Mouse (Mus musculus): ENCODE measurements around the gene Rbbp8nl. TPM values are rescaled to one million over a fixed set of nuclear protein-coding genes. Genes with fewer than 3 reads are reported as not detected.

The Rbbp8nl gene
- total RNA-seq, 2 experiments from 2014 or later = not detected

- peak; percentile 81 for DNase-seq
- intact Hi-C loops (cut with DNase I) = loop anchor here (1.0 to 10.0 kb wide), 3 partner anchors 66 to 336 kb away; partner anchors contain the start of gene Adrm1
- TF ChIP-seq CTCF (IDR thresholded peaks at IDR 0.05) = peak; percentile 100; the same call in 1 of the 2 replicates
- Histone ChIP-seq H3K27ac (peak overlapping the region; percentile 65), H3K4me3 (no peak overlapping the region)
These were observed 38.6 kb downstream of the Rbbp8nl start for GRCm38 (mm10) chr2:180250930-180251611.

- DNase-seq = no peak
- no peak for TF ChIP-seq CTCF (IDR thresholded peaks at IDR 0.05)
- intact Hi-C loops (cut with DNase I) = loop anchor here (2.0 kb wide), 1 partner anchor 38 kb away; no protein-coding TSS in a partner anchor
- H3K27ac ChIP-seq = no peak overlapping the region
- H3K4me3 ChIP-seq = no peak overlapping the region
These were observed 40.6 kb downstream of the Rbbp8nl start for GRCm38 (mm10) chr2:180248947-180249660.

GRCm38 (mm10) chr2:180247916-180248315 lies 41.8 kb downstream of the Rbbp8nl start:
- Histone ChIP-seq H3K4me3 (no peak overlapping the region), H3K27ac (no peak overlapping the region)
- no peak for TF ChIP-seq CTCF (IDR thresholded peaks at IDR 0.05)
- DNase-seq = no peak
- intact Hi-C loops (cut with DNase I) = loop anchor here (2.0 kb wide), 1 partner anchor 37 kb away; no protein-coding TSS in a partner anchor

DNA sequence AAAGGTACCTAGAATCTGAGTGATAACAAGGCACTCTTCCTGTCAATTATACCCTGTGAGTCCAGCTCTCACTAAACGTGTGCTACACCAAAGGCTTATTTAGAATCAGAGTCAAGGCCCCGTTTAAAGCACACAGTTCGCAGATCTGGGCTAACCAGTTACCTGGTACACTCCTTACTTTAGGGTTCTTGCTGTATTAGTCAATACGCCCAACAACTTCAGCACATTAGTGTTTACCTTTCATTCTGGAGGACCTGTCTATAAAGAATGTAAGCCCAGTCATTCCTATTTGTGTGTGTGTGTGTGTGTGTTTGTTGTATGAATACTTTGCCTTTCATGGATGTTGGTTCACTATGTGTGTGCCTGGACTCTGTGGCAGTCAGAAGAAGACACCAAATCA lies 46.6 kb downstream of the Rbbp8nl start:
- no peak for TF ChIP-seq CTCF (IDR thresholded peaks at IDR 0.05)
- Histone ChIP-seq H3K4me3 (no peak overlapping the region), H3K27ac (no peak overlapping the region)
- DNase-seq = no peak
- intact Hi-C loops (cut with DNase I) = no loop called here

- DNase-seq = no peak
- intact Hi-C loops (cut with DNase I) = no loop called here
These were observed 51.1 kb downstream of the Rbbp8nl start for GRCm38 (mm10) chr2:180238591-180238990.

DNA sequence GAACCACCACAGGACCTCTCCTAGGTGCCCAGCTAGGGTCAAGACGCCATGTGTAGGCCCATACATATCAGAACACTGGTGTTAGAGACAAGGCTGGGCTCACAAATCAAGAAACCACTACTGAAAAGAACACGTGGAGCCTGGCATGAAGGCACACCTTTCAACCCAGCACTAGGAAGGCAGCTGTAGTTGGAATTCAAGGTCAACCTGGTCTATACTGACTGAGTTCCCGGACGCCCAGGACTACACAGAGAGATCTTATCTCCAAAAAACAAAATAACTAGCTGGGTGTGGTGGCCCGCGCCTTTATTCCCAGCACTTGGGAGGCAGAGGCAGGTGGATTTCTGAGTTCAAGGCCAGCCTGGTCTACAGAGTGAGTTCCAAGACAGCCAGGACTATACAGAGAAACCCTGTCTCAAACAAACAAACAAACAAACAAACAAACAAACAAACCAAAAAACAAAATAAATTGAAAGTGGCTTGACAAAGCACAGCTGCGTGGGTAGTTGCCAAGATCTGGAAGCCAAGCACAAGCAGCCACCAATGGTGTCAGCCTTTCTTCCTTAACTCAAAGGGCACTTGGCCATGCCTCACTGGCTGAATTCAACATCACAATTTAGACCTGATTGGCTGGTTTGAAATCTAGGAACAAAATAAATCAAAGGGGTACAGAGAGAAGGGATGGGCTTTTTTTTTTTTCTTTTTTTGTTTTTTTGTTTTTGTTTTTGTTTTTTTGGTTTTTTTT lies 51.9 kb downstream of the Rbbp8nl start:
- intact Hi-C loops (cut with DNase I) = no loop called here
- no peak for DNase-seq
- no peak overlapping the region for H3K4me3 ChIP-seq
- H3K27ac ChIP-seq = no peak overlapping the region
- no peak for TF ChIP-seq CTCF (IDR thresholded peaks at IDR 0.05)

More at GRCm38 (mm10) chr2:180238591-180238990, 51.1 kb downstream of the Rbbp8nl start:
- TF ChIP-seq CTCF (IDR thresholded peaks at IDR 0.05) = no peak
- H3K27ac ChIP-seq = no peak overlapping the region
- no peak overlapping the region for H3K4me3 ChIP-seq

DNA sequence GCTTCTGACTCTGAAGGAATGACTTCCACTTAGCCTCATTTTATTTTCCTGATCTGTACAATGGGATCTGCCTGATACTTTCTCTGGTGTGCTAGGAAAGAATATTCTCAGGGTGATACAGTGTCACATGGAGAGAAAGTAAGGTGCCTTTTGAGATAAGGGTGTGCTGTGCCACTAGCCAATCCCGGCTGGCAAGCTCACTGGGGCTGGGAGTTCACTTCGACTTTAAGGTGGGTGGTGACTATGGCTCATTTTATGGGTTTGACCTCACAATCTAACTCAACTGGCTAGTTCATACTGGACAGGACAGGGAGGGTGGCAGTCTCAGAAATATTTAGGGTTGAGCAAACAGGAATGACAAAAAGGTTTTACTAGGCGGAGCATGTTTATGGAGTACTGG lies 52.7 kb downstream of the Rbbp8nl start:
- no peak overlapping the region for H3K27ac ChIP-seq
- no peak for DNase-seq
- H3K4me3 ChIP-seq = no peak overlapping the region
- TF ChIP-seq CTCF (IDR thresholded peaks at IDR 0.05) = no peak
- intact Hi-C loops (cut with DNase I) = no loop called here

- no peak for DNase-seq
- no peak for TF ChIP-seq CTCF (IDR thresholded peaks at IDR 0.05)
- H3K4me3 ChIP-seq = no peak overlapping the region
- no peak overlapping the region for H3K27ac ChIP-seq
- intact Hi-C loops (cut with DNase I) = no loop called here
These were observed 53.2 kb downstream of the Rbbp8nl start for GRCm38 (mm10) chr2:180236500-180236899.

- TF ChIP-seq CTCF (IDR thresholded peaks at IDR 0.05) = no peak
- intact Hi-C loops (cut with DNase I) = no loop called here
- Histone ChIP-seq H3K27ac (no peak overlapping the region), H3K4me3 (no peak overlapping the region)
- no peak for DNase-seq
These were observed 53.9 kb downstream of the Rbbp8nl start for GRCm38 (mm10) chr2:180235788-180236187.

DNA sequence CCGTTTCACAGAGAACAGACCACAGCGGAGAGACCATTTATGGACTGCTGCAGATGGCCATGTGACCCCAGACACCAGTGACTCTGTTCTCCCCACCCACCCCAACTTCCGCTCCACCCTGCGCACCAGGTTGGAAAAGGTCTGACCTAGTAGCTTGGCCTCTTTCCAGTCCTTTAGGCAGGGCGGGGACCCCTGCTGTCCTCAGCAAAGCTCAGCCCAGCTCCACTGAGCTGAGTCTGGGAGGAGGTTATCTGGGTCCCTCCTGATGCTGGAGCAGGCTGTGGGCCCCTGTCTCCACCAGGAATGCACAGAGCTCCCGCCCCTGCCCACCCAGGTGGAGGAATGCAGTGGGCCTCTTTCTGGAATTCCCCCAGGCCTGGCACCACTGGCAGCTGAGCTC lies 54.7 kb downstream of the Rbbp8nl start:
- H3K27ac ChIP-seq = no peak overlapping the region
- intact Hi-C loops (cut with DNase I) = no loop called here
- TF ChIP-seq CTCF (IDR thresholded peaks at IDR 0.05) = no peak
- H3K4me3 ChIP-seq = no peak overlapping the region
- DNase-seq = no peak

- no peak for DNase-seq
- H3K27ac ChIP-seq = no peak overlapping the region
- intact Hi-C loops (cut with DNase I) = no loop called here
- no peak for TF ChIP-seq CTCF (IDR thresholded peaks at IDR 0.05)
- H3K4me3 ChIP-seq = no peak overlapping the region
These were observed 55.3 kb downstream of the Rbbp8nl start for GRCm38 (mm10) chr2:180234353-180234752.

DNA sequence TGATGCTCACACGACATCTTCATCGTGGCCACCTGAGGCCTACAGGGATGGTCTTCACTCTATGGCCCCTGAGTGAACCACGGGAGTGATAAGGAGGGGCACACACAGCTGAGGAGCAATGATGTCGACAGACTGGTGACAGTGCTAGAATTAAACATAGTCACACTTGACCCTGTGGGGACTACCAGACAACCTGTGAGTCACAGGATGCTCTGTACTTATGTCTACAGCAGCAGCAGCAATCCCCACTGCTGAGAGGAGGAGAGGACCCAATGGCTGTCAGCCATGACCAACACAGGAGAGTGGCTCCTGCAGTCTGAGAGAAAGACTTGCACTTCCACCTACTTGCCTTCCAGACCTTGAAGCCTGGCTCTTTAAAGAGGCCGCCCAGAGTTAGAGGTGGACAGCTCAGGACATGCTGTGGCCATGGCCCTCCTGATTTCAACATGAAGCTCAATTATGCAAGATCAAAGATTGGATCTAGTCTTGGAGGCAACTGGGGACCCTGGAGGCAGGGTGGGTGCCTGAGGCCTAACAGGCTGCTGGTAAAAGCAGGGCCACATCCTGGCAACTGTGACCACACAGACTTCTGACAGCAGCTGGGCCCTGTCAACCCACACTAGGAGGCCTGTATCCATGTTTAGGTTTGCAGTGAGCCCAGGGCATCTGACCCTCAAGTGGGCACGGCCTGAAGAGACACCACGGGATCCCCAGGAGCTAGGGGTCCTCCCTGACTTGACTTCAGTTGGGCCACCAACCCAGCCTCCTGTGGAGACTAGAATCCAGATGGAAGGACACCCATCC lies 56.4 kb downstream of the Rbbp8nl start:
- intact Hi-C loops (cut with DNase I) = no loop called here

More for the DNA sequence above, 56.4 kb downstream of the Rbbp8nl start:
- no peak for DNase-seq
- H3K4me3 ChIP-seq = no peak overlapping the region
- H3K27ac ChIP-seq = no peak overlapping the region
- no peak for TF ChIP-seq CTCF (IDR thresholded peaks at IDR 0.05)

Data from gastrocnemius, adult 2 months (tissue).